Mouse (Mus musculus) embryo, embryonic 9.5 days (tissue): ENCODE measurements at regions not wholly inside any gene's neighbourhood (a gene's known extent, or its start where the extent isn't known, plus 50 kb on each side); places are given as distances from the start of the nearest gene placed in this dataset.

Experiments used
- DNase-seq: peaks from one replicate; pipeline ENCODE4 v3.0.0-alpha.2; 2017; ENCODE audit errors: extremely low spot score

DNA sequence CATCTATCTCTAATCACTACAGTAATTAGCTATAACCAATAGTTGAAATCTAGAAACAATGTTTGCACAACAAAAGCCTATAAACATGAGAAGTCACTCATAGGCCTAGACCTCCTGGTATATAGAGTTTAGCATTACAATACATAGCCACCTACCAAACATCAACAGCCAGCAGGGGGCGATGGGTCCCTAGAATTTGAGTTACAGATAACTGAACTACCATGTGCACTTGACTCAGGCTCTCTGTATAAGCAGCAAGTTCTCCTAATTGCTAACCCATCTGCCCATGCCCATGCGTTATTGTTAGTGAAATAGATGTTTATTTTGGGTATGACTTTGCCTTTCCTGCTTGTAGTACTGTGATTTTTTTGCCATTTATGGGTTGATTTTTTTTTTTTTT, 106.9 kb upstream of the Tgif2lx2 start:
- DNase-seq = peak; percentile 8

DNA sequence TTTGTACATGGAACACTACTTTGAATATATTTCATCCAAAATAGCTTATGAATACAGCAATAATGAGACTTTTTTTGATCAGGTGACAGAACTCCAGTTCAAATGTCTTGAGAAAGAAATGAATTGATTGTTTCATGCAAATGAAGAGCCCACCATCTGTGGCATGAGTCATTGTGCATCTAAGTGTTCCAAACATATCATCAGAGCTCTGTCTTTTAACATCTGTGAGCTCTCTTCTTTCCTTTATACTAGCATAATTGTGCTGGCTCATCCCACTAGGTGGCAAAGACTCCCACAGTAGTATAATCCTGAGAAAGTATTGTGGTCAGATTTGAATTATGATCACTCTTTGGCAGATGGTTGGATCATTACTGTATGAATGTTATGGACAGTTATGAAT, 70.1 kb upstream of the Tgif2lx2 start:
- no peak for DNase-seq
